Mouse (Mus musculus) small intestine, adult 2 months (tissue): ENCODE results near the gene Gba.

Source experiments
- CTCF ChIP-seq: fragments of 200-500 bp; IDR thresholded peaks from 2 replicates; pipeline ENCODE4 v1.5.1; 2012; ENCODE audit warnings: low read depth, mild to moderate bottlenecking, control low read depth, inconsistent platforms, low read length, moderate library complexity, mixed read lengths; ENCODE audit not compliant: insufficient replicate concordance, insufficient read length; ENCODE audit errors: extremely low read depth
- POLR2A ChIP-seq: fragments of 200-500 bp; IDR thresholded peaks from 2 replicates; pipeline ENCODE4 v1.6.1; 2012; ENCODE audit warnings: low read depth, mild to moderate bottlenecking, control low read depth, inconsistent platforms, low read length, moderate library complexity

GRCm38 (mm10) chr3:89158651-89159050 lies 44.1 kb upstream of the Gba start:
- no peak for TF ChIP-seq POLR2A
- TF ChIP-seq CTCF = no peak
